Mouse (Mus musculus) lung, embryonic 14.5 days (tissue): Measurements from ENCODE around the gene Naif1. TPM values are rescaled to one million over a fixed set of nuclear protein-coding genes. Genes with fewer than 3 reads are reported as not detected.

Experiments
- ATAC-seq: fragments of 200-750 bp; cut with Nextera tagmentation; 2 replicates; pipeline ENCODE4 v1.8.0; 2017; ENCODE audit warnings: mild to moderate bottlenecking, moderate TSS enrichment, moderate library complexity; ENCODE audit not compliant: insufficient read depth
- DNase-seq: peaks from one replicate; pipeline ENCODE4 v3.0.0-alpha.2; 2015
- H3K27ac ChIP-seq: fragments of 300-500 bp; sonication (generic); 2 replicates; pipeline ENCODE4 v1.5.1; 2014; ENCODE audit warnings: low read depth, mild to moderate bottlenecking, moderate library complexity
- H3K27me3 ChIP-seq: fragments of 300-500 bp; sonication (generic); 2 replicates; pipeline ENCODE4 v1.6.1; 2014; ENCODE audit warnings: low read length, control low read depth; ENCODE audit not compliant: insufficient read depth
- H3K36me3 ChIP-seq: fragments of 300-500 bp; sonication (generic); 2 replicates; pipeline ENCODE4 v1.6.1; 2014; ENCODE audit warnings: control low read depth; ENCODE audit not compliant: insufficient read depth
- H3K4me1 ChIP-seq: fragments of 300-500 bp; sonication (generic); 2 replicates; pipeline ENCODE4 v1.6.1; 2014; ENCODE audit warnings: antibody characterized with exemption, control low read depth; ENCODE audit not compliant: insufficient read depth
- H3K4me2 ChIP-seq: fragments of 300-500 bp; sonication (generic); 2 replicates; pipeline ENCODE4 v1.6.1; 2014; ENCODE audit warnings: mild to moderate bottlenecking
- H3K4me3 ChIP-seq: fragments of 300-500 bp; sonication (generic); 2 replicates; pipeline ENCODE4 v1.5.1; 2014; ENCODE audit warnings: low read depth, low read length
- H3K9ac ChIP-seq: fragments of 300-500 bp; sonication (generic); 2 replicates; pipeline ENCODE4 v1.6.1; 2014
- H3K9me3 ChIP-seq: fragments of 300-500 bp; sonication (generic); 2 replicates; pipeline ENCODE4 v1.6.1; 2016; ENCODE audit warnings: low read depth, low read length, control low read depth
- CTCF ChIP-seq: IDR thresholded peaks from 2 replicates; pipeline ENCODE4 v1.5.1; 2016; ENCODE audit warnings: antibody characterized with exemption, low read depth
- WGBS: fragments of 180-500 bp; shearing (Covaris S2); extraction: QIAGEN DNeasy Blood & Tissue Kit; methylation state at CpG from one replicate; pipeline ENCODE4 v1.1.7; 2014; 5-methylcytosine and 5-hydroxymethylcytosine counted together
- polyA plus RNA-seq: library from polyadenylated mRNA; unstranded; fragments of >200 nt; fragmentation: Nextera tagmentation; extraction: Ambion mirVana; gene quantifications from 2 replicates; pipeline ENCODE4 v1.2.1, GENCODE M21; 2014

Gene Naif1
- polyA plus RNA-seq, 1 experiment from 2014 or later: 6.5 TPM

DNA sequence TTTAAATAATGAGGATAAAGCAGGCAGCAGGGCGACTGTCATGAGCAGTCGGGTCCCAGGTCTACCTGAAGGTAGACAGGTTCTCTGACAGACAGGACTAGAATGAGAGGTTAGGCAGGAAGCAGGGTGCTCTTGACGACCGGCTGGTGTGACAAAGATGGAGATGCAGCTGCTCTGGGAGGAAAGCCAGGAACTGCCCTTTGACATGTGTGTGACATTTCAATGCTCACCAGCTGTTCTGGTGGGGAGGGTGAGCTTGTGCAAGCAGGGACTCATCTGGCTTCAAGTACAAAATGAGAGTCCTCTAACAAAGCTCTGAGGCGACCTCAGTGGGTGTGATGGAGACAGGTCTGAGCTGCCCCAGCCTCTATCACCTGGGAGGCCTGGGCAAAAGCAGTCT, 36.3 kb upstream of the Naif1 start:
- H3K9me3 ChIP-seq: no peaks in the 10 kb centered on the region
- no peak overlapping the region for H3K9ac ChIP-seq
- H3K4me2 ChIP-seq: no peak overlapping the region
- H3K27me3 ChIP-seq: no peaks in the 10 kb centered on the region
- WGBS: 38% methylated on average over 5 of the region's 5 CpGs
- no peak for TF ChIP-seq CTCF
- ATAC-seq: peak; percentile 57; the same call in 1 of the 2 replicates
- peaks cover 52% of the 10 kb centered on the region for H3K36me3 ChIP-seq
- no peak overlapping the region for H3K27ac ChIP-seq
- DNase-seq: peak; percentile 73
- no peaks in the 10 kb centered on the region for H3K4me1 ChIP-seq
- H3K4me3 ChIP-seq: no peak overlapping the region

- Histone ChIP-seq H3K36me3 (peaks cover 70% of the 10 kb centered on the region), H3K27ac (no peak overlapping the region), H3K4me2 (no peak overlapping the region), H3K9ac (no peak overlapping the region), H3K4me1 (no peaks in the 10 kb centered on the region), H3K27me3 (no peaks in the 10 kb centered on the region), H3K9me3 (no peaks in the 10 kb centered on the region), H3K4me3 (no peak overlapping the region)
- ATAC-seq: no peak
- no peak for DNase-seq
- WGBS: 93% methylated on average over 12 of the region's 12 CpGs
- no peak for TF ChIP-seq CTCF
Observed at GRCm38 (mm10) chr2:32415801-32416200, 34.5 kb upstream of the Naif1 start.

GRCm38 (mm10) chr2:32416556-32416955, 33.7 kb upstream of the Naif1 start:
- 70% methylated on average over 2 of the region's 2 CpGs for WGBS
- Histone ChIP-seq H3K4me1 (no peaks in the 10 kb centered on the region), H3K9me3 (no peaks in the 10 kb centered on the region), H3K9ac (no peak overlapping the region), H3K36me3 (peaks cover 75% of the 10 kb centered on the region), H3K4me3 (no peak overlapping the region), H3K4me2 (no peak overlapping the region), H3K27ac (no peak overlapping the region), H3K27me3 (no peaks in the 10 kb centered on the region)
- no peak for TF ChIP-seq CTCF
- ATAC-seq (no peak), DNase-seq (no peak)

- no peaks in the 10 kb centered on the region for H3K4me1 ChIP-seq
- no peak overlapping the region for H3K4me3 ChIP-seq
- H3K4me2 ChIP-seq: no peak overlapping the region
- DNase-seq (no peak), ATAC-seq (no peak)
- 73% methylated on average over 8 of the region's 8 CpGs for WGBS
- no peak overlapping the region for H3K27ac ChIP-seq
- H3K9me3 ChIP-seq: no peaks in the 10 kb centered on the region
- no peaks in the 10 kb centered on the region for H3K27me3 ChIP-seq
- peaks cover 75% of the 10 kb centered on the region for H3K36me3 ChIP-seq
- no peak overlapping the region for H3K9ac ChIP-seq
- no peak for TF ChIP-seq CTCF
Observed at GRCm38 (mm10) chr2:32417486-32417885, 32.8 kb upstream of the Naif1 start.

- Histone ChIP-seq H3K27me3 (no peaks in the 10 kb centered on the region), H3K36me3 (peaks cover 75% of the 10 kb centered on the region), H3K4me3 (no peak overlapping the region), H3K9ac (no peak overlapping the region), H3K4me2 (no peak overlapping the region), H3K27ac (no peak overlapping the region), H3K4me1 (peaks cover 9% of the 10 kb centered on the region), H3K9me3 (no peaks in the 10 kb centered on the region)
- no peak for DNase-seq
- ATAC-seq: no peak
- no peak for TF ChIP-seq CTCF
- 80% methylated on average over 12 of the region's 12 CpGs for WGBS
Observed at GRCm38 (mm10) chr2:32418430-32419151, 31.7 kb upstream of the Naif1 start.

GRCm38 (mm10) chr2:32419359-32419758, 30.9 kb upstream of the Naif1 start:
- no peak overlapping the region for H3K9ac ChIP-seq

GRCm38 (mm10) chr2:32420066-32420608, 30.1 kb upstream of the Naif1 start:
- 84% methylated on average over 12 of the region's 12 CpGs for WGBS
- H3K4me3 ChIP-seq: no peak overlapping the region
- H3K4me1 ChIP-seq: peaks cover 18% of the 10 kb centered on the region
- no peak overlapping the region for H3K9ac ChIP-seq
- H3K4me2 ChIP-seq: no peak overlapping the region
- H3K27ac ChIP-seq: no peak overlapping the region
- H3K9me3 ChIP-seq: no peaks in the 10 kb centered on the region
- no peak for TF ChIP-seq CTCF
- H3K27me3 ChIP-seq: no peaks in the 10 kb centered on the region
- no peak for DNase-seq
- H3K36me3 ChIP-seq: peaks cover 61% of the 10 kb centered on the region
- ATAC-seq: no peak

More at GRCm38 (mm10) chr2:32419359-32419758, 30.9 kb upstream of the Naif1 start:
- no peak for DNase-seq
- Histone ChIP-seq H3K4me3 (no peak overlapping the region), H3K4me1 (peaks cover 12% of the 10 kb centered on the region), H3K36me3 (peaks cover 69% of the 10 kb centered on the region), H3K9me3 (no peaks in the 10 kb centered on the region), H3K27ac (no peak overlapping the region), H3K27me3 (no peaks in the 10 kb centered on the region), H3K4me2 (no peak overlapping the region)
- TF ChIP-seq CTCF: no peak
- 87% methylated on average over 3 of the region's 3 CpGs for WGBS
- no peak for ATAC-seq
